Mouse (Mus musculus): ENCODE results near the gene Nap1l5.
"Not testable (repeated sequence)": the region's sequence is repeated elsewhere in the genome, so short reads cannot be mapped to it uniquely, and the experiment has no call there.

The Nap1l5 gene

GRCm38 (mm10) chr6:58904551-58904950 is 2.3 kb downstream of the Nap1l5 start:
- no peak for DNase-seq (ENCODE audit: low spot score in 2 of 2)

- peak; percentile 47 to 64 for DNase-seq (ENCODE audit: low spot score in 2 of 2)
These were observed 3.7 kb downstream of the Nap1l5 start for GRCm38 (mm10) chr6:58903171-58903570.

- DNase-seq (ENCODE audit: low spot score in 2 of 2): no peak
These were observed 6.3 kb downstream of the Nap1l5 start for GRCm38 (mm10) chr6:58900536-58900935.

GRCm38 (mm10) chr6:58899076-58899475 is 7.8 kb downstream of the Nap1l5 start:
- no peak for DNase-seq (ENCODE audit: low spot score in 2 of 2)

GRCm38 (mm10) chr6:58896648-58897047 is 10.2 kb downstream of the Nap1l5 start:
- DNase-seq (ENCODE audit: low spot score in 2 of 2): no peak

- no peak for DNase-seq (ENCODE audit: low spot score in 2 of 2)
These were observed 11.9 kb downstream of the Nap1l5 start for GRCm38 (mm10) chr6:58894994-58895393.

- DNase-seq (ENCODE audit: low spot score in 2 of 2): no peak
These were observed 13.6 kb downstream of the Nap1l5 start for GRCm38 (mm10) chr6:58893307-58893706.

- no peak for DNase-seq (ENCODE audit: low spot score in 2 of 2)
These were observed 17.0 kb downstream of the Nap1l5 start for GRCm38 (mm10) chr6:58889917-58890316.

- no peak for DNase-seq (ENCODE audit: low spot score in 2 of 2)
These were observed 24.6 kb downstream of the Nap1l5 start for GRCm38 (mm10) chr6:58882271-58882670.

- DNase-seq (ENCODE audit: low spot score in 2 of 2): no peak
These were observed 25.5 kb downstream of the Nap1l5 start for GRCm38 (mm10) chr6:58881363-58881762.

- no peak for DNase-seq (ENCODE audit: low spot score in 2 of 2)
These were observed 26.0 kb downstream of the Nap1l5 start for GRCm38 (mm10) chr6:58880861-58881260.

GRCm38 (mm10) chr6:58879987-58880386 is 26.9 kb downstream of the Nap1l5 start:
- no peak for DNase-seq (ENCODE audit: low spot score in 2 of 2)

- no peak for DNase-seq (ENCODE audit: low spot score in 2 of 2)
These were observed 27.3 kb downstream of the Nap1l5 start for GRCm38 (mm10) chr6:58879572-58879971.

- DNase-seq (ENCODE audit: low spot score in 2 of 2): not testable (repeated sequence)
These were observed 39.0 kb downstream of the Nap1l5 start for GRCm38 (mm10) chr6:58867858-58868257.

- no peak for DNase-seq (ENCODE audit: low spot score in 2 of 2)
These were observed 43.1 kb downstream of the Nap1l5 start for GRCm38 (mm10) chr6:58863631-58864235.

- no peak for DNase-seq (ENCODE audit: low spot score in 2 of 2)
These were observed 44.4 kb downstream of the Nap1l5 start for GRCm38 (mm10) chr6:58862446-58862993.

GRCm38 (mm10) chr6:58859517-58859916 is 47.4 kb downstream of the Nap1l5 start:
- DNase-seq (ENCODE audit: low spot score in 2 of 2): no peak

GRCm38 (mm10) chr6:58856494-58856893 is 50.4 kb downstream of the Nap1l5 start:
- DNase-seq (ENCODE audit: low spot score in 2 of 2): no peak

- DNase-seq (ENCODE audit: low spot score in 2 of 2): no peak
These were observed 51.1 kb downstream of the Nap1l5 start for GRCm38 (mm10) chr6:58855676-58856367.
